Mouse (Mus musculus) monocyte, adult 5-6 weeks (primary cell): ENCODE measurements around the gene Gm11037. TPM values are rescaled to one million over a fixed set of nuclear protein-coding genes. Genes with fewer than 3 reads are reported as not detected.
A peak's percentile ranks its signal among the peaks of the same experiment; 100 is the strongest.
"Not testable (repeated sequence)": the region's sequence is repeated elsewhere in the genome, so short reads cannot be mapped to it uniquely, and the experiment has no call there.

Experiments used
- ATAC-seq: fragments of 153-309, 156-312 bp; replicated peaks from 2 replicates; pipeline ENCODE4 v1.8.0; 2017; ENCODE audit warnings: mild to moderate bottlenecking; ENCODE audit not compliant: low TSS enrichment, insufficient number of reproducible peaks, severe bottlenecking, poor library complexity, low FRiP score
- total RNA-seq: library from RNA; stranded (forward); fragments of 200-1000, 200-491, 200-594 nt; gene quantifications from 3 replicates; pipeline ENCODE4 v1.2.3, GENCODE M21; 2017

Gm11037 gene
- not detected in 3 replicates for total RNA-seq

DNA sequence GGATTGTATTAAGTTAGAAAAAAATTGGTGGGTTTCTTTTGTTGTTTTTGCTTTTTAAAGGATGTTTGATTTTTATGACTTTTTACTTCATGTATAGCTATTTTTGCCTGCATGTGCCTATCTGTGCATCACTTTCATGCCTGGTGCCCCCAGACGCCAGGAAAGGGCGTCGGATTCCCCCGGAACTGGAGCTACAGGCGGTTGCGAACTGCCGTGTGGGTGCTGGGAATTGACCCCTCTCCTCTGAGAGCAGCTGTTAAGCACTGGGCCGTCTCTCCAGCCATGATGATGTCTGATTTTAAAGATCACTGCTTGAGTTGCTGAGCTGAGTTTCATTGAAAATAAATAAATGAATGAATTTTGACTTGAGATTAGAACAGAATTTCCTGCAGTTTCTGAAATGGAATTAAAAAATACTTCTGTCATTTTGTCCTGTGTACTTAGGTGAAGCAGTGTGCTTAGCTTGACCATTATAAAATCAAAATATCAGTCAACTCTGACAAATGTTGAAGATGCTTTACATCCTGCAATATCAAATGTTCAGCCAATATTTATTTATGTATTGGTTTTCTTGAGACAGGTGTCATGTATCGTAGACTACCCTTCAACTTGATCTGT lies at the start of gene Gm11037:
TSS of gene Gm11037 (plus strand) at position 568 of the 618 bp plus-strand sequence.
- ATAC-seq = no peak

DNA sequence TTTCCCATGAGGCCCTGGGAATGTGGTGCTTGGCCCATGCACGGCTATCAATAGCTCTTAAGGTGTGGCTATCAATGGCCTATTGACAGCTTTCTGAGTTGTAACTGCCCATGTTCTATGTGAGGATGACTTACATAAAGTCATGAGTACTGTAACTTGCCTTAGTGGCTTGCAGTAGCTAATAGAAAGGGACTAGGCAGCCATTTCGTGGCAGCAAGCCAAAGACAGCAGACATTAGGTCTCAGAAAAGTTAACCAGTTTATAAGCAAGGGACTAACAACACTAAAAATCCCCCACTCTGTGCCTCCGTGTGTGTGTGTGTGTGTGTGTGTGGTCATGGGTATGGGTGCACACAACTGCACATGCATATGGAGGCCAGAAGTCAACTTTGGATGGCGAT lies 49.1 kb upstream of the Gm11037 start:
- ATAC-seq = no peak

DNA sequence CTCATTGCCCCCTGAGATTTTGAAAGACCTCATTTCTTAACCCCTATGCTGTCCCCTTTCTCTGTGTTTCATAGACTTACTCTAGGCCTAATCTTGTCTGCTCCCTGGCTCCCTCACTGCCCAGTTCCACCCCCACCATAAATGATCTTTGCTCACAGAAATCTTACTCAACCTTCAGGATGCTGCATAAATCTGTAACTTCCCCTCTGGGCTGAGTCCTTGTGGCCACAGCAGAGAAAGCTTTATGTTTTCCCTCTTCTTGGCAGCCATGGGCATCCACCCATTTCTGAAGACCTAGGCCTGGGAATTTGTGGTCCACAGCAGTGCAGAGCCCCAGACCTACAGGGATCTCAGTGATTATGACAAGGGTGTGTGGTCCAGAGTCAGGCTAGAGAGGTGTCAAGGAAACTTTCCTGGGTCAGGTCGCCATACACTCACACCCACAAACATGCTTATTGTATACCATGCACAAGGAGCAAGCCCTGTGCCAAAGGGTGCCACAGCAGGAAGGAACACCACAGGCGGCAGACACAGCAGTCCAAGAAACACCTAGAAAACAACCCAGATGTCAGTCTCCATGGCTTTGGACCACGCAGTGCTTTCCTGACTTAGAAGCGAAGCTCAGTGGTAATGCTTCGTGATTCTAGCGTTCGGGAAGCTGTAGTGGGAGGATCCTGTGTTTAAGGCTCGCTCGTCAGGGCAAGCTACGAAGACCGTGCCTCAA lies 46.5 kb upstream of the Gm11037 start, which contains the start of gene Siglec1:
TSS of gene Siglec1 (minus strand) at position 99 of the 724 bp plus-strand sequence.
- peak; percentile 42 for ATAC-seq

DNA sequence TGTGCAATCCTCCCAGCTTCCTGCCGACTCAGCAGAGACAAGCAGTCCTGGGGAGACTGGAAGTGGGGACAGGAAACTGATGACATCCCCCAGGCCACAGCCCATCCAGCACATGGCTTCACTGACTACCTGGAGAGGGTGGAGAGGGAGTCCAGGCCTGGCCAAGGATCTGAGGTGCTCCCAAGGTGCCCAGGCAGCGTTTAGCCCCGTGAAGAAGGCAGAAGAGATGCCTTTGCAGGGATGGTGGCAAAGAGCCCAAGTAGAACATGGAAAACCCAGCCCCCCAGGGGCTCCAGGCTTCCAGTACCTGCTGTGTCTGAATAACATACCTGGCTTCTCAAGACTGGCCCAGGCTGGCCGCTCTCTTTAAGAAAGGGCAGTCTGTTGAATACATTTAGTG lies 44.7 kb upstream of the Gm11037 start:
- ATAC-seq = no peak

DNA sequence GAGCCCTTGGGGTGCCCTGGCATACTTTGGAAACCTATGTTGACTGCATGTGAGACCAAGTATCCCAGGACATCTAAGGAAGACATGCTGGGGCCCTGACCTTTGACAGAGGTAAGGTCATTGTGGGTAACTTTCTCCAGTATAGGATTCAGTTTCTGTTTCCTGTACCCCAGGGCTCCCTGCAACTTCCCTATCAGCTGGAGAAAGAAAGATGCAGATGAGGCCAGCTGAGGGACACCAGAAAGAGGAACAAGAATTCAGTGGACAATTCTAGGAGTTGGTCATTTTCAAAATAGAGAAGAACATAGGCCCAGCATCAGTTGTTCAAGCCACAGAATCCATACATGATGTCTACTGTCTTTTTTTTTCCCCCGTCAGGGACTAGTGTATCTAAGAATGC lies 43.7 kb upstream of the Gm11037 start:
- ATAC-seq = peak; percentile 65

DNA sequence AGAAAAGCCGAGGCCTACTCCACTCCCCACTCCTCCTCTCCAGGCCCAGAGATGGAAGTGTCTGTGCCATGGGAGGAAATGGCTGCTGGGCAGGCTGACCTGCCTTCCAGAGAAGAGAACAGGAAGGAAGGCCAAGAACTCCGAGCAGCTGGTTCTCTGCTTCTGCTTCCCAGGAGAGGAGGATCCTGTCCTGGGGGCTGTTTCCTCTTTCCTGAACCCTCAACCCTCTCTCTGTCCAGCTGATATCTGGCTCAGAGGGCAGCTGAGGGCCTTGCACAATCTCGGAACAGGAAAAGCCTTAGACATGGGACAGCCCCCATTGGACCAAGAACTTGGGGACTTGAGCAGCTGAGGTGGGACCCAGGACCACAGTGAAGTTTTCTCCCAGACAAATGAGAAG lies 42.4 kb upstream of the Gm11037 start:
- no peak; the same call in 1 of the 2 replicates for ATAC-seq

DNA sequence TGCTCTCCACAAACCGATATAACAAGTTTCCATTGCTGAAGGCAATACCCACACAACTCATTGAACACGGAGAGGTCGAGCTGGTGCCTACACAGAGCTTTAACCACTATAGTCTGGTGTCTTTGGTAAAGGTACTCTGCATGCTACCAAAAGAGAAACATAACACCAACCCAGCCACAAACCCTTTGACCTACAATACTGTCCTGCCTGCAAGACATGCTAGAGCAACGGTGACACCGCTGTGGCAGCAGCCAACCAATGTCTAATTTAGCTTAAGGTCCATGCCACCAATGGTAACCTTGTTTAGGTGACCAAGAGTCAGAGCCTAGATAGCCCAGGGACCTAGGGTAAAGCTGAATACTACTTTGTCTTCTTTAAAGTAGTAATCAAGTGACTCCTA lies 39.7 kb upstream of the Gm11037 start:
- ATAC-seq = no peak

DNA sequence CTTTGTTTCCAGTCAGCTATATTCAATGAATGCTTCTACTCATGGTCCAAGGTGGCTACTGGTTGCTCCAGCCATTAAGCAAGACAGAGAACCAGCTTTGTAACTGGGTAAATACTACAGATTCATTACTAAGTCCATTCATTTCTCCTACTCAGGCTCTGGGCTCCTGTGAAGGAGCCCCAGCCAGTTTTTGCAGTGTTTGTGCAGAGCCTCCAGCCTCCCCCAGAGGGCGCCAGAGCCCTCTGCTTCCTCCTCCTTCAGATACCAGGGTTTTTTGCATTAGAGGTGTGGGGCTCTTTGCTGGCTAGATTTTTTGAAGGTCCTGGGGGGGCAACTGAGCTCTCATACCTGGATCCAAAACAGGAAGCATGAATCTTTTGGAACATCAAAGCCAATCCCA lies 38.5 kb upstream of the Gm11037 start:
- peak; percentile 68; the same call in 1 of the 2 replicates for ATAC-seq

DNA sequence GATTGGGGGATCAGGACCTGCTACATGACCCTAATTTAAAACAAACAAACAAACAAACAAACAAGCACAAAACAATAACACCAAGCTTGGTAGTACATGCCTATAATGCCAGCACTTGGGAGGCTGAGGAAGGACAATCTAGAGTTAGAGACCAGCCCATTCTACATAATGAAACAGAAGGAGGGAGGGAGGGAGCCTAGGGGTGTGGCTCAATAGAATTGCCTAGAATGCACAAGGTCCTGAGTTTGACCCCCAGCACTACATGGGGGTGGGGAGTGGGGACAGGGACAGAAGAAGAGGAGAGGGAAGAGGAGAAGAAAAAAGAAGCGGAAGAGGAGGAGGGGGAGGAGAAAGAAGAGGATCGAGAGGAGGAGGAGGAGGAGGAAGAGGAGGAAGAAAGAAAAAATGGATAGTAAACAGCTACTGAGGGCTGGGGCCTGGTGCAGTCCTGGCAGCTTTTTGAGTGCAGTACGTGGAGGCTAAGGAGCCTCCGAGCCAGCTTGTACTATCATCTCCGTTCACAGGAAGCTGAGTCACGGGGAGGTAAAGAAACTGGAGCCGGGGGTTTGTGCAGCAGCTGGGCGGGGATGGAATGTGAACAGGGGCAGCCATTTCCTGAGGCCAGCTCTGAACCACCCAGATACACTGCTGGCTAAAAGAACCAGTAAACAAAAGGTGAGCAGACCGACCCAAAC lies 37.0 kb upstream of the Gm11037 start:
- ATAC-seq = no peak

DNA sequence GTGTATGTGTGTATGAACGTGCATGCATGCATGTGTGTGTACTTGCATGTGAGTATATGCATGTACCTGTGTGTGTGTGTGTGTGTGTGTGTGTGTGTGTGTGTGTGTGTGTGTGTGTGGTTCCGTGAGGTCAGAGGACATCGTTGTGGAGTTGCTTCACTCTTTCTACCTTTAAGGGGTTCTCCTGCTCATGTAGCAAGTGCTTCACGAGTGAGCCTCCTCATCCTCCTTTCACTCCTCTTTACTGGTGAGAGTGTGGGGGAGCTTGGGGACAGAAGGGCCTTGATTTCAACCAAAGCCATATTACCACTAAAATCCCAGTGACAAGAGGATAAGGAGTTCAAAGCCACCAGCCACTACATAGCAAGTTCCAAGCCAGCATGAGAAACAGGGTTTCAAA lies 36.2 kb upstream of the Gm11037 start:
- ATAC-seq = no peak

DNA sequence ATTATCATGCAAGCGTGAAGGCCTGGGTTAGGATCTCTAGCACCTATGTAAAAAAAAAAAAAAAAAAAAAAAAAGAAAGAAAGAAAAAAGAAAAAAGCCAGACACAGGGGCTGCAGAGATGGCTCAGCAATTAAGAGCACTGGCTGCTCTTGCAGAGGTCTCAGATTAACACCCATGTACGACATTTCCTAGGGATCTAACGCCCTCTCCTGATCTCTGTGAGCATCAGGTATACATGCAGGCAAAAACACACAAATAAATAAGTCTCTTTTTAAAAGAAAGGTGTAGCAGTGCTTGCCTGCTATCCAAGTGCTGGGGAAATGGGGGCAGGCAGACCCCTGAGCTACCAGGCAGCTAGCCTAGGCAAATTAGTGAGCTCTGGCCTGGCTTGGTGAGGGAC lies 31.8 kb upstream of the Gm11037 start:
- ATAC-seq = no peak

DNA sequence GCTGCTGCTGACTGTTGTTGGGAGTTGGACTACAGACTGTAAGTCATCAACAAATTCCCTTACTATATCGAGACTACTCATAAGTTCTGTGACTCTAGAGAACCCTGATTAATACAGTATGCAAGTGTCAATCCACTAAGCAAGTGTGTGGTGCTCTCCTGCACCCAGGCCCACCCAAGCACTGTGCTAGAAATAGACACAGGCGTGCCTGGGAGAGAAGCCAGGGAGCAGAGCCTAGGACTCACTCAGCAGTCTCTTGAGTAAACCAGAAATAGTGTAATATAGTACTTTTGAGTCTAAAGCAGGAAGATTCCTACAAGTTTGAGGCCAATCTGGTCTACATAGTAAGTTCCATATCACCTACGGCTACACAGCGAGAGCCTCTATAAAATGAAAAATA lies 29.3 kb upstream of the Gm11037 start:
- ATAC-seq = no peak

DNA sequence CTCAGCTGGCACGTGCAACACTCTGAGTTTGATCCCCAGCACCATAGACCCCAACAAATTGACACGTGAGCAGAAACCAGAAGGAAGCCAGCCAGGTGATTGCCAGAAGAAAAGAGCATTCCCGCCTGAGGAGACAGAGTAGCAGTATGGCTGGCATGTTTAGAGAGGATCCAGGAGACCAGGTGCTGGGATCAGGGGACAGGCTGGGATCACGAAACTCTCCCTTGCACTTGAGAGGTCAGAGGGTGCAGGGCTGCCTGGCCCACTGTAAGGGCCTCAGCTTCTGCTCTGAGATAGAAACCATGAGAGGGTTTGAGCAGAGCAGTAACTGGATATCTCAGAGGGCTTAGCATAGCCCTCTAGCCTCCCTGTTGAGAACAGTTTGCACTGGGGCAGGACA lies 28.2 kb upstream of the Gm11037 start:
- ATAC-seq = not testable (repeated sequence)

DNA sequence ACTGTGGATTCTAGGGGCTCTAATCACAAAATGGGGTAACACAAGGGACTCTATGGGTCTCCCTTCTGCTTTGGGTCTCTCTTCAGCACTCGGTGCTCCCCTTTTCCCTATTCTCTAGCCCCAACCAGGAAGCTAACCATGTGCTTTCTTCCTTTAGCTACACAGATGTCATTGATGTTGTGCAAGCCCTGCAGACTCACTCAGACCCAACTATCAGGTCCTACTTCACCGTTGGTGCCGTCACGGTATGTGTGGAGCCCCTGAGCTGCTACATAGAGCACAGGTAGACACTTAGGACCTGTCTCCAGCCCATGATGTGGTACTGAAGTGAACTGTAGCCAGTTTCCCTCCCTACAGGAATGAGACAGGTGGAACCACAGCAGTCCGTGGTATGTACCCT lies 27.3 kb upstream of the Gm11037 start:
- no peak for ATAC-seq

DNA sequence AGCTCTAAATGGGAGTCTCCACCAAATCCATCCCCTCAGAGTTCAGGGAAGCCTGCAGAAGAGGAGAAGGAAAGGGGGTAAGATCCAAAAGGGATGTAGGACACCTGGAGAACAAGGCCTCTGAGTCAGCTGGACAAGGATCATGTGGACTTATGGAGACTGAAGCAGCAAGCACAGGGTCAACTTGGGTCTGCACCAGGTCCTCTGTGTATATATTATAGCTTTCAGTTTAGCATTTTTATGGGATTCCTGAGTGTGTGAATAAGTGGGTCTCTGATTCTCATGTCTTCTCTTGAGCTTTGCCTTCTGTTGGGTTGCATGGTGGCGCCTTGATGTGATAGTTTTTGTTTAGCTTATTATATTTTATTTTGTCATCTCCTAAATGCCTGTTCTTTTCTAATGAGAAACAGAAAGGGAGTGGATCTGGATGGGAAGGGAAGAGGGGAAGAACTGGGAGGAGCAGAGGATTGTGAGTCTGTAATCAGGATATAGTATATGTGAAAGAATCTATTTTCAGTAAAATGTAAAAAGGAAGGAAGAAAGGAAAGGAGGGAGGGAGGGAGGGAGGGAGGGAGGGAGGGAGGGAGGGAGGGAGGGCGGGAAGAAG lies 14.2 kb upstream of the Gm11037 start:
- ATAC-seq = no peak

DNA sequence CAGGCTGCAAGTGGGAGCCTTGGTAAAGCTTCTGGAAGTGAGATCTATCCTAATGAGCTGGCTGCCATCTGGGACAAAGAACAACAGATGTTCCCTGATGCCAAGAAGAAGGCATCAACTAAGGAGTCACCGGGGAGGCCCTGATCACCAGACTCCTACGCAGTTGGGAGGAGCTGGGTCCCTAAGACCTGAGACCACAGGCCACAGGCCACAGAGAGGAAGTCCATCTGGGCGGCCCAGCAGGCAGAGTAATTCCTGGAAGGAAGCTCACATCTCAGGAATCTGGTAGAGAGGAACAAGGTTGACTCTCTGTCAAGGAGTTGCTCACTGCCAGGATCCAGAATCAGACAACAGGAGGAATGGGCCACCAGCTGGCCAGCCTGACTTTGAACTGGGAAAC lies 9.1 kb upstream of the Gm11037 start:
- ATAC-seq = no peak

DNA sequence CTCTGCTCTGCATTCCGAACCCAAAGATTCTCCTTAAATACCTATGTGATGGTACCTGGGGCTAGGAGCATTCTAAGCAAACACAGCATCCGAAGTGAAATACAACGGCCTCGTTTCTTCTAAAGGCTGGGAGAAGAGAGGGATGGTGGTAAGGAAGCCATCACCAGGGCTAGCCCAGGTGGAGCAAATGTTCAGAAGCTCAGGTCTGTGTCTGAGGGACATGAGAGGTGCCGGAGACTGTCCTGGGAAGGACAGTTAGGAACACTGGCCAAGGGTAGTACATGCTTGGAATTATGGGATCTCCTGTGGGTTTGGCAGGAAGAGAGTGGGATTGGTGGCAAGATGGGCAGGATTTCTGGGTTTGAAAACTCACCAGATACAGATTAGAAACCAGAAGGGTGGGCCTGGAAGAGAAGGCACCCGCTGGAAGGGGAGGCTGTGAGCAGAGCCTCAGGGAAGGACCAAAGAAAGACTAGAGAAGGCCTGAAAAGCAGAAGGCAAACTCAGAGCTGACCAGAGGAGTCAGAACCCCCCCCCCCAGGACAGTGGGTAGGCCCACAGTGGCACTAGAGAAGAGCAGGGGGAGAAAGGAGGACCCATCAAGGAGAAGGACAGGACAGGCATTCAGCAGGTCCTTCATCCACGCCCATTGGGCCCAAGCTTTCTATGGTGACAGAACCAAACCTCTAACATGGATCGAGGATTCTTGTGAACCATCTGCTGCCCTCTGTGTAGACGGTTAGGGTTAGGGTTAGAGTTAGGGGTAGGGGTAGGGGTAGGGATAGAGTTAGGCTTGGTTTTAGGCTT lies 7.9 kb upstream of the Gm11037 start:
- ATAC-seq = no peak

DNA sequence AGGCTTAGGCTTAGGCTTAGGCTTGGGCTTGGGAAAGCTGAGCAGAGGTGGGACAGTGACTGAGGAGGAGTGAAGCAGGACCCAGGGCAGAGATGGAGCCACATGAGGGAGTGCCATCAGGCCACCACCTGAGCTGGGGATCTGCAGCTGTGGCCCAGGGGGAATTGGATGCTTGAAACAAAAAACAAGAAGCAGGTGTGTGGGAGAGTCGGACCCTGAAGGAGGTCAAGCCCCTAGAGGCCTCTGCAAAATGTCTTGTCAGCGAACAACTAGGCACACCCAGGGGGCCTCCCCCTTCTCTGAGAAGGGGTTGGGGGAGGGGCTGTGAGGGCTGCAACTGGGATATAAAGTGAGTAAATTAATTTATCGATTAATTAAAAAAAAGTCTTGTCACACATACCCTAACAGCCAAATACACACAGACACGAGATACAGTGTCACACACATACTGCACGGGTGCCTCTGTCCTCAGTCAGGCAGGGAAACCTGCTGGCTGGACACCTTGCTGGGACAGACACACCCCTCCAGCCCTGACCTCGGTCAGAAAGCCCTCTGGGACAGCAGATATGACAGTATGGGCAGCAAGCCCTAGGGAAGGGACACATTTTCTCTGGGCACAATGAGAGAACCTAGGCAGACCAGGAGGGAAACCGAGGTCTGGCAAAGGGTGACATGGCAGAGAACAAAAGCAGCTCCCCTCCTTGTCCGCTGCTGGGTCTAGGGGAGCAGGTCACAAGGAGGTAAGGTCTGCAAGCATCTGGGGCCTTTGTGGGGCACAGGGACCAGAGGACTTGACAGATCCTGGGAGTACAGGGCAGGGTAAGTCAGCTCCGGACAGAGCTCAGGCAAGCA lies 7.1 kb upstream of the Gm11037 start:
- ATAC-seq = no peak
